Mouse (Mus musculus) layer of hippocampus, adult 2 months (tissue): ENCODE measurements around the gene Lpp. TPM values are rescaled to one million over a fixed set of nuclear protein-coding genes. Genes with fewer than 3 reads are reported as not detected.

ENCODE experiments used
- DNase-seq, 2 experiments: peaks; one replicate each; pipeline ENCODE4 v3.0.0; 2022; ENCODE audit warnings: low spot score in 2 of 2
- H3K27ac ChIP-seq: fragments of 200-600 bp; 2 replicates; pipeline ENCODE4 v1.8.1; 2022
- H3K4me3 ChIP-seq: fragments of 200-600 bp; 2 replicates; pipeline ENCODE4 v1.8.1; 2022; ENCODE audit warnings: mild to moderate bottlenecking
- CTCF ChIP-seq: fragments of 200-600 bp; conservative IDR thresholded peaks from 2 replicates; pipeline ENCODE4 v1.8.1; 2022; ENCODE audit warnings: antibody characterized with exemption, mild to moderate bottlenecking, moderate library complexity
- total RNA-seq, 2 experiments: library from RNA; stranded (reverse); gene quantifications; 2 replicates each; pipeline ENCODE4 v1.2.3; 2021

Lpp gene
- total RNA-seq, 2 experiments from 2014 or later, result 10.1 to 10.5 TPM

DNA sequence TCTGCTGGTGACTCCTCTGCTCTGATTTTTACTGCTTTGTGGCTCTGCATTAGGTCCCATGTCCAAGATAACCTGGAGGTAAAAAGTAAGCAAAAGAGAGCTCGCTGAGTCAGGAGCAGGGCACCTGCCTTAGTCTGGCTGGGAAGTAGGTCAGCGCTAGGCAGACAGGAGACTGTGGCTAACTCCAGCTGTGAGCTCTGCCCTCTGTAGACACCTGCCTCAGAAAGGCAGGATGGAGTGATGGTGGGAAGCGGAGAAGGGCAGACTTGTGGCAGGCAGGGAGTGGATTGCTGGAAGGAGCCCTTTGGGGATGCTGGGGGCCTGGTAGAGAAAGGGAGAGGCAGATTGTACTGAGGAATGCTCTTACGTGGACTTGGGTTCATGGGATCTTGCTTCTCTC, 35.4 kb downstream of the Lpp start:
- Histone ChIP-seq H3K4me3 (no peak overlapping the region), H3K27ac (no peak overlapping the region)
- no peak for TF ChIP-seq CTCF
- DNase-seq, result no peak

DNA sequence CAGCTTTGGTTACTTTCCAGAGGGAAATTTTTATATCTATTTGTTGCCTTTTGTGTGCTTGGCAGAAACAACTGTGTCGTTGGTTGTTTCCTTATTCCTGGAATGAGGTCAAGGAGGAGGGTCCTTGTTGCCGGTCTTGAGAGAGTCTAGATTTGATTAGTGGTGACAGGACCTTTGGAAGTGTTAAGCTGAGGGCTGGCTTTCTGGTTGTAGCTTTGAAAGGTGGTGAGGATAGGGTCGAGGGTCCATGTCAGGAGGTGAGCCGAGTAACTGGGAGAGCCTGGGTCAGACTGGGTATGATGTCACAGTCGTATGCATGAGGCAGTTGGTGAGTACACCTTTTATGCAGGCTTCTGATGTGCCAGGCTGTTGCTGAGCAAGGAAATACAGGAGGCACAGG, 36.4 kb downstream of the Lpp start:
- H3K4me3 ChIP-seq, result no peak overlapping the region
- no peak for TF ChIP-seq CTCF
- DNase-seq, result no peak
- no peak overlapping the region for H3K27ac ChIP-seq

DNA sequence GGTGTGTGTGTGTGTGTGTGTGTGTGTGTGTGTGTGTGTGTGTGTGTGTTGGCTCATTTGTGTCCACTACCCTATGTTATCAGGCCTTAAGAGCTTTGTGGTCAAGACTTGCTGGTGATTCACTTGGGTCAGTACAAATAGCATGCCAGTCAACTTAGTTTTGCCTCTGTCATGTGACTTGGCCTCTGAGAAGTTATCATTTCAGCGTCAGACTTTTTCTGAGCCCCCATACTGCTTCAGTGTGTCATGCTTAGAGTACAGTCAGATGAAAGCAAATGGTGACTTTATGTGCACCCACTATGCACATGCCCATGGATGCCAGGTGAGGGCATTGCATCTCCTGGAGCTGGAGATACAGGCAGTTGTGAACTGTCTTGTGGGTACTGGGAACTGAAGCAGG, 38.5 kb downstream of the Lpp start:
- DNase-seq, result no peak
- TF ChIP-seq CTCF, result no peak
- H3K4me3 ChIP-seq, result no peak overlapping the region
- no peak overlapping the region for H3K27ac ChIP-seq

DNA sequence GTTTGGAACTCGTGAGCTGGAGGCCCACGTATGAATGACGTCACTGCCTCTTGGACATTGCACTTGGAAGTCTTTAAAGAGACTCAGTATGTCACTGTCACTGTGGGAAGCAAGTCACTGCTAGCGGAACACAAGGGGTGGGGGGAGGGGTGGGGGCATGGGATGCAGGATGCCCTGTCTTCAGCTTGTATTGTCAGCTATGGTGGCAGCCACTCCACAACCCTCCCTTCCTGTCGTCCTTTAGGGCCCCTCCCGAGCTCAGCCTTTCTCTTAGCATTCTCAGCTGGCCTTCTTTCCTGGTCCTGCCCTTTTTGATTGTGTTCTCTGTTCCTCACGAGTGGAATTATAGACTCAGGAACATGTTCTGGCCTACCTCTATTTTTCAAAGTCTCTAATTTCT, 40.3 kb downstream of the Lpp start:
- no peak for DNase-seq
- no peak for TF ChIP-seq CTCF
- Histone ChIP-seq H3K4me3 (no peak overlapping the region), H3K27ac (no peak overlapping the region)

DNA sequence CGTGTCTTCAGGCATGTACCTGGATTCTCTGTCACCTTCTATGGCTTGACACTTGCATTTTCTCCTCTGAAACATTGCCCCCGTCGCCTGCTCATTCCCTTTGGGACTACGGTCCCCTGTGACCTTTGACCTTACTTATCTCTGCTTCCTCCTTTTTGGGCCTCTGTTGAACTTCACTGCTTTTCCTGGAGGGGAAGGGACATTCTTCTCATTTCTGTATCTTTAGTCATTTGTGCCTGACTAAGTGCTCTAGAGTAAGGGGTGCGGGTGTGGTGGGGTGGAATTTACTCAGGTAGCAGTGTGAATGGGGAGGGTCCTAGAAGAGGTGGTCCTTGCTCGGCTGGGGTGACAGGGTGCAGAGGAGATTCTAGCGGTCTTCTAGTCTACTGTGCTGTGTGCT, 40.7 kb downstream of the Lpp start:
- DNase-seq, result no peak
- TF ChIP-seq CTCF, result no peak
- Histone ChIP-seq H3K4me3 (no peak overlapping the region), H3K27ac (peak overlapping the region; percentile 57; the same call in 1 of the 2 replicates)

DNA sequence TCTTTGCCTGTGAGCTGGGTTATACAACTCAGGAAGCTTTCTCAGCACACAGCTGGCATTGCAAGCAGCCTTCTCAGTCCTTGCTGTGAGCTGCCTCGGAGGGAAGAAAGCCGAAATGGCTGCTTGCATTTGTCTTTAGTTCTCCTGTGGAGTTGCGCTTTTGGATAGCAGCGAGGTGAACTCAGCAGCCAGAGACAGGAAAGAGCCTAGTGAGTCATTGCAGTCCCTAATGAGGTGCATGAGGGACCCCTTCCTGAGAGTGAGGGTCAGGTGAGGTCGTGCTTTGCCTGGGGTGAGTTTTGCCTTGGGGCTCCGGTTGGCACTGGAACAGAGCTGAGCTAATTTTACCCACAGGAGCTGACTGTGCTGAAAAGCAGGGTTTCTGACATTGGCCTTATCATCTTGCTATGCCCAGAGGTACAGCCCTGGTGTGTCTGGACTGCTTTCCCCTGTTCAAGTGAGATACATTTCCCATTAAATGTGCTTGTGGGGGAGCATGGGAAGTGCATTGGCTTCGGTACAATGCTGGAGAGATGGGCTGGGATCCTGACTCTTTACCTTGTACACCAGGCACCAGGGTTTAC, 41.3 kb downstream of the Lpp start:
- DNase-seq, result no peak
- TF ChIP-seq CTCF, result no peak

DNA sequence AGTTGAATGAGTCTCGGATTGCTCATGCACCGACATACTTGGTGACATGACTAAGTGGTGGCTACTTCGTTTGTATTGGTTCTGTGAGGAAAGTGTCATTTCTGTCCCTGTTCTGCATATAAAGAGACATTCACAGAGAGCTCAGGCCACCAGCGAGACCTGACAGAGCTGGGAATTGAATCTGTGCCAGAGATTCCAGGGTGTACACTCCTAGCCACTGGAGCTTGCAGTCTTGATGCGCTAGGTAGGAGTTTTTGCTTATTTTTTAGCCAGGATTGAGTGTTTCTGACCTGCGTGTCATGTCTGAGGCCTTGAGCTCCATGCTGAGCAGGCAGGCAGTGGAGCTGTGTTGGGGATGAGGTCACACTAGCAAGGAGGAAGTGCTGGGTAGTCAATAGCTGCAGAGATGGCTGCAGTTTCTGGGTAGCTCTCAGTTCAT, 41.8 kb downstream of the Lpp start:
- no peak for TF ChIP-seq CTCF
- DNase-seq, result no peak
- Histone ChIP-seq H3K4me3 (no peak overlapping the region), H3K27ac (peak overlapping the region; percentile 57; the same call in 1 of the 2 replicates)

More for the DNA sequence above, 41.3 kb downstream of the Lpp start:
- H3K4me3 ChIP-seq, result no peak overlapping the region
- H3K27ac ChIP-seq, result peak overlapping the region; percentile 57; the same call in 1 of the 2 replicates

DNA sequence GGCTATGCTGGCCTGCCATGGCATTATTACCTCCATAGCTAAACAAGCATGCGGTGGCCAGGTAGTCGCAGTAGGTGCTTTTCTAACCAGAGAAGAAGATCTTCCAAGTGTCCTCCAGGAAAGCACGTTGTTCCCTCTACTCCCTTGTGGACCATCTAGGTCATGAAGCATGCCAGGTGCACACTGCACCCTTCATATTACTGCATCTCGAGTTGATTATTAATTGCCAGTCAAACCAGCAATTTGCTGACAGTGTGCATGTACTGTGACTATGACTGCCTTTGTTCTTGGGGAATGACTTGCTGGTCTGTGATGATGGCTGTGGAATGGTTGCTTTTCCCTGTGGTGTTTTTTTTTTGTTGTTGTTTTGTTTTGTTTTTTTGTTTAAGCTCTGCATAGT, 45.1 kb downstream of the Lpp start:
- TF ChIP-seq CTCF, result no peak
- no peak for DNase-seq
- Histone ChIP-seq H3K27ac (no peak overlapping the region), H3K4me3 (no peak overlapping the region)

DNA sequence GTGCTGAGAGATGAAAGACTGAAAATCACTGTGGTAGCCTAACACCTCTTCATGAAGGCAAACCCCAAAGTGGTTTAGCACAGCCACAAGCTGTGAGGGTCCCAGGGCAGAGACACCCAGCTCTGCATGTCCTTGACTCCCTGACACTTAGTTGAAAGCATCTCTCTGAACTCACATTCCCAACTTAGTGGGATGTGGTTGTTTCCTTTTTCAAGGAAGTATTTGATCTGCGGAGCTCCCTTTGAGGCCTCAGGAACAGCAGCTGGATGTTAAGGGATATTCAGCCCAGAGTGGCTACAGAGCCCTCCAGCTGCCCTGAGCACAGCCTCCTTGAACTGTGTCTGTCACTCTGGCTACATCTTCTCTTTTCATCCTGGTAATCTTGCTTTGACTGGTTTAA, 48.0 kb downstream of the Lpp start:
- H3K27ac ChIP-seq, result no peak overlapping the region
- no peak for TF ChIP-seq CTCF
- H3K4me3 ChIP-seq, result no peak overlapping the region
- DNase-seq, result no peak

DNA sequence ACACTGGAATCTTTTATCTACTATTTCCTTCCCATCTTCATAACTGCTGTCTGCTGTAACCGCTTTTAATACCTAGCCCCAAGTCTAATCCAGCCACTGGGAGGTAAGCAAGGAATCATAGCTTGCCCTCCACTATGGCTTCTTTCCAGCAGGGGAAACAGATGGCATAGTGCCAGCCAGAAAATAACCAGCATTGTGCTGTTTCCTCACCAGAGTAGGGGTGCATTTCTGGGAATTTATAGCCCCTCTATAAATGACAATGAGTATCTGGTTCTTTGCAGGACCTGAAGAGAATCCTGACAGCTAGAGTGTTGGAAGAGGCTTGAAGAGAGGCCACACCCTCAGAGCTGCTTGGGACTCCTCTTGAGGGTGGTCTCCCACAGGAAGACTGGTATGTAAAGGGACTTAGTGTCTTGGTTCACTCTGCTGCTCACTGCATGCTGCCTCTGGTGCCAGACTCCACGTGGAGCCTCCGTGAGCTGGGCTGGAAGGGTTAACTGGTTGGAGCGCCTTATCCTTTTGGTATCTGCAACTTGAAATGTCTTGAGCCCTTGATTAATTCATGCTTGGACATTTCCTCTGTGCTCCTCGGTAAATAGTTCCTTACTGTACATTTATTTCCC, 49.3 kb downstream of the Lpp start:
- Histone ChIP-seq H3K4me3 (no peak overlapping the region), H3K27ac (no peak overlapping the region)
- DNase-seq, result no peak
- TF ChIP-seq CTCF, result no peak

DNA sequence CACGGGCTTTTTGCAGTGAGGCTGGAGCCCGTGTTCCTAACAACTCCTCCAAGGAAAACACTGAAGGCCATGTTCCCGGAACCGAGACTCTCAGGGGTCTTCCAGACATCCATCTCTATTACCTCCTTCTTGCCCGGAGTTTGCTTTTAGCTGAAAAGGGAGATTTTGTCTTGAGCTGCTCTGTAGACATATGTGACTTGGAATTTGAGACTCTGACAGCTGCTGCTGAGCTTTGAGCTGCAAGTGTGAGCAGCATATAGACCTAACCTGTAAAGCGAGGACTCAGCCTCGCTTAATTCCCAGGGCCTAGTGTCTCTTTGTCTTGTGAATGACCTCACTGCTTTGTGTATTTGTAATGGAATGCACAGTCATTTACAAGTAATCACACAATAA, 49.8 kb downstream of the Lpp start:
- DNase-seq, result no peak
- TF ChIP-seq CTCF, result no peak
- H3K4me3 ChIP-seq, result no peak overlapping the region

DNA sequence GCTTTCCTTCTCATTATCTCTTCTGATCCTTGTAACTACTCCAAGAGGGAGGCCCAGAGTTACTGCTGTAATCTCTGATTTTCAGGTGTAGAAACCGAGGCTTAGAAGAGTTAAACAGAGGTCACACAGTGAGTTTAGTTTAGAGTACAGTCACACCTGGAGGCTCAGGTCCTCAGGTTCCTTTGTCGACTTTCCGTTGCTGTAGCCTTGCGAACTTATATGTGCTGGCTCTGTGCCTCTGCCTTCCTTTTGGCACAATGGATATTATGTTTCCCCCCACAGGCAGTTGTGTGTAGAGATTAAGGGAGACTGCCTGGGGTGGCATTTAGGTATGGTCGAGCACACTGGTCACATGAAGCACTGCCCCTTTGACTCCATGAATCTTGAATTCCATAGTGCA, 50.2 kb downstream of the Lpp start:
- TF ChIP-seq CTCF, result no peak
- no peak for DNase-seq
- H3K4me3 ChIP-seq, result no peak overlapping the region
- H3K27ac ChIP-seq, result no peak overlapping the region

More for the DNA sequence above, 49.8 kb downstream of the Lpp start:
- no peak overlapping the region for H3K27ac ChIP-seq

DNA sequence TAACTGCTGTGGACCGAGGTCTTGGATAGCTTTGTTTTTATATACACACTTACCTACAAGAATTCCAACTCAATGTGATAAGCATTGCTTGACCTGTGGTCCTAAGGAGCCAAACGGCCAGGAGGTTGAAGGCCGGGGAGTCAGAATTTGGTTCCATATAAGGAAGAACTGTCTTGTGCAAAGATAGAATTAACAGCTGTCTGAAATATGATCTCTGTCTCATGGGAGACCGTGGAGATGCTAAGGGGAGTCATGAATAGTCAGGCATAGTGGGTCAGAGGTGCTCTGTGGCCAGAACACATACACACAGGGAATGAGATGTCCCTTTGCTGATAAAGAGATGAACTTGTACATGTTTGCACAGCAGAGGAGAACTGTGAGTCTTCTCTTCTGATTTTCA, 51.5 kb downstream of the Lpp start:
- H3K27ac ChIP-seq, result no peak overlapping the region
- DNase-seq, result no peak
- TF ChIP-seq CTCF, result no peak
- H3K4me3 ChIP-seq, result no peak overlapping the region

DNA sequence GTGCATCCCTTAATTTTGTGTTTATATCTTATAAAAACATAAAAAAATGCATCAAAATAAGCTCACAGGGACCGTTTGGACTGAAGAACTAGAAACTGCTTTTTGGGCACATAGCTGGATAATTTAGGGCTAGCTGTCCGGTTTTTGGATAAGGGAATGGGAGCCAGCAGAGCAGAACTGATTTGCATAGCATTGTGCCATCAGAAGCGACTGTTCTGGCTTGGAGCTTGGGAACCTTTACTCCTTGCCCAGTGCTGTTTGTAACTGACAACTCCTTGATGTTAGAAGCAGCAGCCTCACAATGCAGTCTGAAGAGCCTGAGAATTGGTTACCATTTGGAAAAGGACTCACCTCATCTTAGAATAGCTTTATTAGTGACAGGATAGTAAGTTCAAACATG, 52.2 kb downstream of the Lpp start:
- TF ChIP-seq CTCF, result no peak
- DNase-seq, result no peak
- Histone ChIP-seq H3K4me3 (no peak overlapping the region), H3K27ac (0 out of 2 replicates have a peak overlapping the region, but pooled peaks have one; percentile 4)
